Mouse (Mus musculus): ENCODE results near the gene Tmem183a. TPM values are rescaled to one million over a fixed set of nuclear protein-coding genes. Genes with fewer than 3 reads are reported as not detected.

Tmem183a gene
- polyA plus RNA-seq, 1 experiment from 2014 or later = 90.6 TPM

- ATAC-seq (ENCODE audit: insufficient read depth, low FRiP score, low read depth) = no peak
- Histone ChIP-seq H3K27me3 (replicated peaks) (no peaks in the 10 kb centered on the region), H3K9me3 (no peaks in the 10 kb centered on the region), H3K36me3 (no peaks in the 10 kb centered on the region), H3K27ac (no peak overlapping the region), H3K9ac (no peak overlapping the region), H3K4me3 (replicated peaks) (no peak overlapping the region), H3K4me1 (peaks cover 5% of the 10 kb centered on the region; the same call in 1 of the 2 replicates), H3K4me2 (no peak overlapping the region)
- WGBS = 52% methylated on average over 2 of the region's 2 CpGs
Measured at GRCm38 (mm10) chr1:134381051-134381450, 19.3 kb upstream of the Tmem183a start.

- 65% methylated on average over 2 of the region's 2 CpGs for WGBS
- H3K4me1 ChIP-seq = no peaks in the 10 kb centered on the region
- no peak overlapping the region for H3K27ac ChIP-seq
- H3K9ac ChIP-seq = no peak overlapping the region
- H3K27me3 ChIP-seq (replicated peaks) = no peaks in the 10 kb centered on the region
- ATAC-seq (ENCODE audit: insufficient read depth, low FRiP score, low read depth) = no peak
- no peak overlapping the region for H3K4me3 ChIP-seq (replicated peaks)
- H3K9me3 ChIP-seq = no peaks in the 10 kb centered on the region
- no peaks in the 10 kb centered on the region for H3K36me3 ChIP-seq
- H3K4me2 ChIP-seq = no peak overlapping the region
Measured at GRCm38 (mm10) chr1:134374124-134374523, 12.3 kb upstream of the Tmem183a start.

GRCm38 (mm10) chr1:134368777-134369337 is 7.1 kb upstream of the Tmem183a start:
- Histone ChIP-seq H3K36me3 (no peaks in the 10 kb centered on the region), H3K4me3 (replicated peaks) (no peak overlapping the region), H3K9ac (no peak overlapping the region), H3K4me1 (no peaks in the 10 kb centered on the region), H3K4me2 (no peak overlapping the region), H3K9me3 (no peaks in the 10 kb centered on the region), H3K27me3 (replicated peaks) (no peaks in the 10 kb centered on the region), H3K27ac (no peak overlapping the region)
- no peak for ATAC-seq (ENCODE audit: insufficient read depth, low FRiP score, low read depth)
- 52% methylated on average over 9 of the region's 9 CpGs for WGBS

- Histone ChIP-seq H3K4me2 (no peak overlapping the region), H3K9ac (no peak overlapping the region), H3K9me3 (no peaks in the 10 kb centered on the region), H3K27ac (no peak overlapping the region), H3K4me1 (peaks cover 3% of the 10 kb centered on the region), H3K36me3 (no peaks in the 10 kb centered on the region), H3K27me3 (replicated peaks) (no peaks in the 10 kb centered on the region), H3K4me3 (replicated peaks) (no peak overlapping the region)
- ATAC-seq (ENCODE audit: insufficient read depth, low FRiP score, low read depth) = no peak
- WGBS = 59% methylated on average over 5 of the region's 5 CpGs
Measured at GRCm38 (mm10) chr1:134365491-134365890, 3.7 kb upstream of the Tmem183a start.

- Histone ChIP-seq H3K4me2 (no peak overlapping the region), H3K4me3 (replicated peaks) (no peak overlapping the region), H3K4me1 (peaks cover 3% of the 10 kb centered on the region), H3K27ac (no peak overlapping the region), H3K36me3 (0 out of 2 replicates have a peak, but pooled peaks cover 4% of the 10 kb centered on the region), H3K9me3 (no peaks in the 10 kb centered on the region), H3K27me3 (replicated peaks) (no peaks in the 10 kb centered on the region), H3K9ac (no peak overlapping the region)
- 77% methylated on average over 4 of the region's 4 CpGs for WGBS
- ATAC-seq (ENCODE audit: insufficient read depth, low FRiP score, low read depth) = no peak
Measured at GRCm38 (mm10) chr1:134363194-134363593, 1.4 kb upstream of the Tmem183a start.

GRCm38 (mm10) chr1:134361195-134361856 is 453 bp downstream of the Tmem183a start:
- under 1% methylated on average over 40 of the region's 44 CpGs for WGBS

GRCm38 (mm10) chr1:134360656-134361055 is 1.1 kb downstream of the Tmem183a start:
- Histone ChIP-seq H3K27me3 (replicated peaks) (no peaks in the 10 kb centered on the region), H3K4me2 (peak overlapping the region; percentile 70), H3K9ac (peak overlapping the region; percentile 60; the same call in 1 of the 2 replicates), H3K27ac (no peak overlapping the region), H3K4me3 (replicated peaks) (peak overlapping the region; percentile 72), H3K4me1 (peaks cover 5% of the 10 kb centered on the region), H3K36me3 (peaks cover 7% of the 10 kb centered on the region; the same call in 1 of the 2 replicates), H3K9me3 (no peaks in the 10 kb centered on the region)
- no peak for ATAC-seq (ENCODE audit: insufficient read depth, low FRiP score, low read depth)
- WGBS = 66% methylated on average over 7 of the region's 7 CpGs

More at GRCm38 (mm10) chr1:134361195-134361856, 453 bp downstream of the Tmem183a start:
- Histone ChIP-seq H3K4me2 (peak overlapping the region; percentile 70), H3K27me3 (replicated peaks) (no peaks in the 10 kb centered on the region), H3K4me1 (peaks cover 5% of the 10 kb centered on the region), H3K9ac (peak overlapping the region; percentile 60), H3K4me3 (replicated peaks) (peak overlapping the region; percentile 72), H3K9me3 (no peaks in the 10 kb centered on the region), H3K27ac (peak overlapping the region; percentile 78), H3K36me3 (0 out of 2 replicates have a peak, but pooled peaks cover 7% of the 10 kb centered on the region)
- peak; percentile 88 for ATAC-seq (ENCODE audit: insufficient read depth, low FRiP score, low read depth)

GRCm38 (mm10) chr1:134357461-134357860 is 4.3 kb downstream of the Tmem183a start:
- ATAC-seq (ENCODE audit: insufficient read depth, low FRiP score, low read depth) = no peak
- Histone ChIP-seq H3K27me3 (replicated peaks) (no peaks in the 10 kb centered on the region), H3K4me3 (replicated peaks) (no peak overlapping the region), H3K4me2 (no peak overlapping the region), H3K36me3 (peaks cover 16% of the 10 kb centered on the region; the same call in 1 of the 2 replicates), H3K9ac (no peak overlapping the region), H3K9me3 (no peaks in the 10 kb centered on the region), H3K4me1 (peaks cover 5% of the 10 kb centered on the region), H3K27ac (no peak overlapping the region)
- WGBS = 59% methylated on average over 4 of the region's 4 CpGs

- Histone ChIP-seq H3K27ac (no peak overlapping the region), H3K27me3 (replicated peaks) (no peaks in the 10 kb centered on the region), H3K4me1 (peaks cover 3% of the 10 kb centered on the region; the same call in 1 of the 2 replicates), H3K36me3 (peaks cover 32% of the 10 kb centered on the region), H3K4me2 (no peak overlapping the region), H3K4me3 (replicated peaks) (no peak overlapping the region), H3K9me3 (no peaks in the 10 kb centered on the region), H3K9ac (no peak overlapping the region)
- no peak for ATAC-seq (ENCODE audit: insufficient read depth, low FRiP score, low read depth)
- 97% methylated on average over 2 of the region's 2 CpGs for WGBS
Measured at GRCm38 (mm10) chr1:134353326-134353725, 8.5 kb downstream of the Tmem183a start.

GRCm38 (mm10) chr1:134347791-134348190 is 14.0 kb downstream of the Tmem183a start:
- Histone ChIP-seq H3K4me3 (replicated peaks) (no peak overlapping the region), H3K4me2 (no peak overlapping the region), H3K27me3 (replicated peaks) (no peaks in the 10 kb centered on the region), H3K9ac (no peak overlapping the region), H3K36me3 (peaks cover 29% of the 10 kb centered on the region), H3K27ac (no peak overlapping the region), H3K4me1 (peaks cover 5% of the 10 kb centered on the region), H3K9me3 (no peaks in the 10 kb centered on the region)
- no peak for ATAC-seq (ENCODE audit: insufficient read depth, low FRiP score, low read depth)
- WGBS = 91% methylated on average over 9 of the region's 9 CpGs

- no peak for ATAC-seq (ENCODE audit: insufficient read depth, low FRiP score, low read depth)
- 73% methylated on average over 4 of the region's 4 CpGs for WGBS
- no peak overlapping the region for H3K27ac ChIP-seq
Measured at GRCm38 (mm10) chr1:134345075-134345474, 16.7 kb downstream of the Tmem183a start.

More at GRCm38 (mm10) chr1:134345075-134345474, 16.7 kb downstream of the Tmem183a start:
- H3K27me3 ChIP-seq (replicated peaks) = no peaks in the 10 kb centered on the region
- peak overlapping the region; percentile 54 for H3K4me3 ChIP-seq (replicated peaks)
- peaks cover 5% of the 10 kb centered on the region for H3K4me1 ChIP-seq
- peak overlapping the region; percentile 94 for H3K4me2 ChIP-seq
- H3K36me3 ChIP-seq = peaks cover 16% of the 10 kb centered on the region
- no peaks in the 10 kb centered on the region for H3K9me3 ChIP-seq
- no peak overlapping the region for H3K9ac ChIP-seq

All from stomach, embryonic 15.5 days (tissue).